Mouse (Mus musculus): ENCODE data around the gene Cela1. TPM values are rescaled to one million over a fixed set of nuclear protein-coding genes. Genes with fewer than 3 reads are reported as not detected.

Cela1 gene
- polyA plus RNA-seq, 1 experiment: 3.4 TPM

GRCm38 (mm10) chr15:100722564-100722963 is 34.8 kb upstream of the Cela1 start:
- Histone ChIP-seq H3K4me3 (ENCODE audit: insufficient read depth, low read length) (no peak overlapping the region), H3K4me1 (ENCODE audit: control insufficient read depth, insufficient read depth, low read length) (no peaks in the 10 kb centered on the region), H3K27ac (ENCODE audit: insufficient read depth, low read length) (no peak overlapping the region)
- TF ChIP-seq CTCF (IDR thresholded peaks at IDR 0.05; ENCODE audit: borderline replicate concordance, insufficient read depth, low read length): no peak
- TF ChIP-seq POLR2A (IDR thresholded peaks at IDR 0.05; ENCODE audit: low read depth, low read length): no peak

- TF ChIP-seq POLR2A (IDR thresholded peaks at IDR 0.05; ENCODE audit: low read depth, low read length) (no peak), CTCF (IDR thresholded peaks at IDR 0.05; ENCODE audit: borderline replicate concordance, insufficient read depth, low read length) (no peak)
- H3K27ac ChIP-seq (ENCODE audit: insufficient read depth, low read length): no peak overlapping the region
- H3K4me1 ChIP-seq (ENCODE audit: control insufficient read depth, insufficient read depth, low read length): no peaks in the 10 kb centered on the region
- H3K4me3 ChIP-seq (ENCODE audit: insufficient read depth, low read length): no peak overlapping the region
Observed at GRCm38 (mm10) chr15:100722026-100722425, 34.3 kb upstream of the Cela1 start.

GRCm38 (mm10) chr15:100721445-100721844 is 33.7 kb upstream of the Cela1 start:
- Histone ChIP-seq H3K4me3 (ENCODE audit: insufficient read depth, low read length) (no peak overlapping the region), H3K4me1 (ENCODE audit: control insufficient read depth, insufficient read depth, low read length) (no peaks in the 10 kb centered on the region), H3K27ac (ENCODE audit: insufficient read depth, low read length) (no peak overlapping the region)
- TF ChIP-seq CTCF (IDR thresholded peaks at IDR 0.05; ENCODE audit: borderline replicate concordance, insufficient read depth, low read length) (no peak), POLR2A (IDR thresholded peaks at IDR 0.05; ENCODE audit: low read depth, low read length) (no peak)

- Histone ChIP-seq H3K4me1 (ENCODE audit: control insufficient read depth, insufficient read depth, low read length) (no peaks in the 10 kb centered on the region), H3K4me3 (ENCODE audit: insufficient read depth, low read length) (no peak overlapping the region), H3K27ac (ENCODE audit: insufficient read depth, low read length) (no peak overlapping the region)
- TF ChIP-seq CTCF (IDR thresholded peaks at IDR 0.05; ENCODE audit: borderline replicate concordance, insufficient read depth, low read length) (no peak), POLR2A (IDR thresholded peaks at IDR 0.05; ENCODE audit: low read depth, low read length) (no peak)
Observed at GRCm38 (mm10) chr15:100720066-100720465, 32.3 kb upstream of the Cela1 start.

GRCm38 (mm10) chr15:100719217-100719616 is 31.5 kb upstream of the Cela1 start:
- H3K27ac ChIP-seq (ENCODE audit: insufficient read depth, low read length): no peak overlapping the region
- no peaks in the 10 kb centered on the region for H3K4me1 ChIP-seq (ENCODE audit: control insufficient read depth, insufficient read depth, low read length)

GRCm38 (mm10) chr15:100718572-100718971 is 30.9 kb upstream of the Cela1 start:
- Histone ChIP-seq H3K4me3 (ENCODE audit: insufficient read depth, low read length) (no peak overlapping the region), H3K4me1 (ENCODE audit: control insufficient read depth, insufficient read depth, low read length) (no peaks in the 10 kb centered on the region), H3K27ac (ENCODE audit: insufficient read depth, low read length) (no peak overlapping the region)
- TF ChIP-seq CTCF (IDR thresholded peaks at IDR 0.05; ENCODE audit: borderline replicate concordance, insufficient read depth, low read length): no peak

More at GRCm38 (mm10) chr15:100719217-100719616, 31.5 kb upstream of the Cela1 start:
- TF ChIP-seq POLR2A (IDR thresholded peaks at IDR 0.05; ENCODE audit: low read depth, low read length): no peak
- TF ChIP-seq CTCF (IDR thresholded peaks at IDR 0.05; ENCODE audit: borderline replicate concordance, insufficient read depth, low read length): no peak
- no peak overlapping the region for H3K4me3 ChIP-seq (ENCODE audit: insufficient read depth, low read length)

GRCm38 (mm10) chr15:100717933-100718332 is 30.2 kb upstream of the Cela1 start:
- TF ChIP-seq POLR2A (IDR thresholded peaks at IDR 0.05; ENCODE audit: low read depth, low read length) (no peak), CTCF (IDR thresholded peaks at IDR 0.05; ENCODE audit: borderline replicate concordance, insufficient read depth, low read length) (no peak)
- Histone ChIP-seq H3K27ac (ENCODE audit: insufficient read depth, low read length) (no peak overlapping the region), H3K4me3 (ENCODE audit: insufficient read depth, low read length) (no peak overlapping the region), H3K4me1 (ENCODE audit: control insufficient read depth, insufficient read depth, low read length) (no peaks in the 10 kb centered on the region)

- H3K4me3 ChIP-seq (ENCODE audit: insufficient read depth, low read length): no peak overlapping the region
- H3K4me1 ChIP-seq (ENCODE audit: control insufficient read depth, insufficient read depth, low read length): no peaks in the 10 kb centered on the region
- H3K27ac ChIP-seq (ENCODE audit: insufficient read depth, low read length): no peak overlapping the region
- no peak for TF ChIP-seq POLR2A (IDR thresholded peaks at IDR 0.05; ENCODE audit: low read depth, low read length)
- TF ChIP-seq CTCF (IDR thresholded peaks at IDR 0.05; ENCODE audit: borderline replicate concordance, insufficient read depth, low read length): no peak
Observed at GRCm38 (mm10) chr15:100715399-100715993, 27.8 kb upstream of the Cela1 start.

- no peak for TF ChIP-seq POLR2A (IDR thresholded peaks at IDR 0.05; ENCODE audit: low read depth, low read length)
- TF ChIP-seq CTCF (IDR thresholded peaks at IDR 0.05; ENCODE audit: borderline replicate concordance, insufficient read depth, low read length): no peak
- no peak overlapping the region for H3K27ac ChIP-seq (ENCODE audit: insufficient read depth, low read length)
- H3K4me3 ChIP-seq (ENCODE audit: insufficient read depth, low read length): no peak overlapping the region
- no peaks in the 10 kb centered on the region for H3K4me1 ChIP-seq (ENCODE audit: control insufficient read depth, insufficient read depth, low read length)
Observed at GRCm38 (mm10) chr15:100714470-100714869, 26.7 kb upstream of the Cela1 start.

GRCm38 (mm10) chr15:100710838-100711237 is 23.1 kb upstream of the Cela1 start:
- Histone ChIP-seq H3K27ac (ENCODE audit: insufficient read depth, low read length) (no peak overlapping the region), H3K4me1 (ENCODE audit: control insufficient read depth, insufficient read depth, low read length) (no peaks in the 10 kb centered on the region), H3K4me3 (ENCODE audit: insufficient read depth, low read length) (no peak overlapping the region)
- no peak for TF ChIP-seq CTCF (IDR thresholded peaks at IDR 0.05; ENCODE audit: borderline replicate concordance, insufficient read depth, low read length)
- no peak for TF ChIP-seq POLR2A (IDR thresholded peaks at IDR 0.05; ENCODE audit: low read depth, low read length)

All from embryonic fibroblast, embryonic 13.5 days (primary cell).